Mouse (Mus musculus) liver, adult 2 months (tissue): ENCODE results near the gene Spred2.

ENCODE experiments used
- CTCF ChIP-seq: fragments of 200-500 bp; IDR thresholded peaks from 2 replicates; pipeline ENCODE4 v1.5.1; 2011; ENCODE audit warnings: low read depth, low read length, control low read depth
- POLR2A ChIP-seq: fragments of 200-500 bp; IDR thresholded peaks from 2 replicates; pipeline ENCODE4 v1.6.1; 2011; ENCODE audit warnings: low read length, control low read depth; ENCODE audit not compliant: insufficient read depth; ENCODE audit errors: extremely low read depth

DNA sequence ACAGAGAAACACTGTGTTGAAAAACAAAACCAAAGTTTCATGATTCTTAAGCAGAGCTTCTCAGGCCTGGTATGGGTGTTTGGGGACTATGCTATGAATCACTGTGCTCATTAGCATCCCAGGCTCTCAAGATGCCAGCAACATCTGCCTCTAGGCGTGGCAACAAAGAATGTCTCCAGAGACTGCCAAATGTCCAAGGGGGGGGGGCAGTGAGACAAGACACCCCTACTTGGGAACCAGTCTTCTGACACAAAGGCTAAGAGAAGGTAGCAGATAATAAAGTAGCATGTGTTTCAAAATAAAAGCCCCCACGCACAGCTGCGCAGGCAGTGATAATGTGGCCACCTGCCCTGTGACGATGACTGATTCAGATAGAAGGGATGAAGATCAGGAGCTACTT, 119.1 kb downstream of the Spred2 start:
- no peak for TF ChIP-seq CTCF
- no peak for TF ChIP-seq POLR2A
